Mouse (Mus musculus) lung, adult 2 months (tissue): ENCODE results near the gene Iqce. TPM values are rescaled to one million over a fixed set of nuclear protein-coding genes. Genes with fewer than 3 reads are reported as not detected.

Source experiments
- DNase-seq: peaks from one replicate; pipeline ENCODE4 v3.0.0; 2022
- H3K4me1 ChIP-seq: fragments of 200-500 bp; 2 replicates; pipeline ENCODE4 v1.6.1; 2011; ENCODE audit warnings: low read length; ENCODE audit not compliant: control insufficient read depth, insufficient read depth
- H3K4me3 ChIP-seq: fragments of 200-500 bp; replicated peaks from 2 replicates; pipeline ENCODE3; 2011; ENCODE audit warnings: low read depth, mild to moderate bottlenecking, control low read depth, low read length; ENCODE audit errors: extremely low read depth
- CTCF ChIP-seq: fragments of 200-500 bp; IDR thresholded peaks from 2 replicates; pipeline ENCODE4 v1.5.1; 2011; ENCODE audit warnings: mild to moderate bottlenecking, low read length, control low read depth; ENCODE audit not compliant: insufficient read depth
- POLR2A ChIP-seq: fragments of 200-500 bp; IDR thresholded peaks from 2 replicates; pipeline ENCODE4 v1.6.1; 2011; ENCODE audit warnings: low read depth, mild to moderate bottlenecking, control low read depth, low read length, borderline replicate concordance; ENCODE audit errors: extremely low read depth
- WGBS: fragments of 180-500 bp; shearing (Covaris S2); methylation state at CpG from one replicate; pipeline ENCODE4 v1.1.7; 2018; 5-methylcytosine and 5-hydroxymethylcytosine counted together
- polyA plus RNA-seq: library from polyadenylated mRNA; depleted of rRNA; stranded (reverse); fragments of >200 nt; gene quantifications from 2 replicates; pipeline ENCODE4 v1.2.3, GENCODE M21; 2012

The Iqce gene
- polyA plus RNA-seq, 1 experiment: 21.8 TPM

DNA sequence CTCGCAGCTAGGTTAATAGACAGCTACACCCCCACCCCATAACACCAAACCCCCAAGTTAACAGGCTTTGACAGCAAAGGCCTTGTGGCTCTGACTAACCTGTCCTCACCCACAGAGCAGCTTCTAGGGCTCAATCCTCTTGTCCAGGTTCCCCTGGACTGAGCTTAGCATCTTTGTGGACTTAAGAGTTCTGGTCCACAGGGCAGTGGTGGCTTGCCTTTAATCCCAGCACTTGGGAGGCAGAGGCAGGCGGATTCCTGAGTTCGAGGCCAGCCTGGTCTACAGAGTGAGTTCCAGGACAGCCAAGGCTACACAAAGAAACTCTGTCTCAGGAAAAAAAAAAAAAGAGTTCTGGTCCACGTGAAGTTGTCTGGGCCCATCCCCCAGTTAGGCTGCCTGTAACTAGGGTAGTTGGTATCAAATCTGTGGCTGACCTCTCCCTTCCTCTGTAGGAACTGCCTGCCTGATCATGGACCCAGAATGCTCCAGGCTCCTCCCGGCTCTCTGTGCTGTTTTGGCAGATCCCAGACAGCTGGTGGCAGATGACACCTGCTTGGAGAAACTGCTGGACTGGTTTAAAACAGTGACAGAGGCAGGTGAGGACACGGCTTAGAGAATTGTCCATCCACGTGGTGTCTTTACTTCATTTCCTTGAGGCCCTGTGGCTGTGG lies 3.5 kb upstream of the Iqce start:
- TF ChIP-seq CTCF: no peak
- TF ChIP-seq POLR2A: no peak
- no peak for DNase-seq
- WGBS: 37% methylated on average over 7 of the region's 7 CpGs
- Histone ChIP-seq H3K4me1 (peaks cover 17% of the 10 kb centered on the region), H3K4me3 (peak overlapping the region; percentile 87)

DNA sequence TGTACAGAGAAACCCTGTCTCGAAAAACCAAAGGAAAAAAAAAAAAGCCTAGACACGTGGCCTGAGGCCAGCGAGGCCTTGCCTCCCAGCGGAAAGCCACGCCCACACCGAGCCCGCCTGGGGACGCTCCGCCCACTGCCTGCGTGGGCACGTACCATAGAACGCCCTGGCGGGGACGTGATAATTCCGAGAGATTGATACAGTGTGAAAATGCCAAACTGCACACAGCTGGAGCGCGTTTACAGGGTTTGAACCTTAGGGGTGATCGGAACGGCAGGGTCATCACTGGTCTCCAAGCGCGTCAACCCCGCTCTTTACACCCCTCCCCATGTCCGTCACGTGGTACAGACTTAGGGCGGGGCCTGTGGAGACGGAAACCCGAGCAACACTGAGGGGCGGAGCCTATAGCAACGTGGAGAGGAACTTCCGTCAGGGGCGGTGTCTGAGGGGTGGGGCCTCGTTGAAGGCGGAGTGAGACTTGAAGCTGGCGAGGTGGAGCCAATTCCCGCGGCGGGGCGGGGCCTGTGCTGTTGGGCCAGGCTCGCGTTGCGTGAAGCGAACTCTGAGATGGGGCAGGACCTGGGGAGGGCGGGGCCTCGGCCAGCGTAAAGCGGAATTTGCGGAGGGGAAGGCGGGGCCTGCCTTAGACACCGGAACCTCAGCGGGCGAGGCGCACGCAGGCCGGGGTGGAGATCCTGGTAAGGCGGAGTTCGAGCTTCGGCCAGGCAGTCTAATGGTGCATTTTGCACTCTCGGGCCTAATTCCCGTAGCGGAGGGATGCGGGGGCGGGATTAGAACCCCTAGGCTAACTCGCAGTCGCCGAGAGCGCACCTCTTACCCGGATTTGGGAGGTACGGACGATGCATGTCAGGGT lies 2.4 kb upstream of the Iqce start, which contains the start of gene Brat1:
TSS of gene Brat1 (plus strand) at position 634 of the 874 bp plus-strand sequence.
- no peak for TF ChIP-seq CTCF
- peak; percentile 97; the same call in 1 of the 2 replicates for TF ChIP-seq POLR2A
- DNase-seq: peak; percentile 99
- Histone ChIP-seq H3K4me1 (peaks cover 17% of the 10 kb centered on the region), H3K4me3 (peak within 1 kb of the TSS; percentile 92)
- under 1% methylated on average over 69 of the region's 69 CpGs for WGBS

DNA sequence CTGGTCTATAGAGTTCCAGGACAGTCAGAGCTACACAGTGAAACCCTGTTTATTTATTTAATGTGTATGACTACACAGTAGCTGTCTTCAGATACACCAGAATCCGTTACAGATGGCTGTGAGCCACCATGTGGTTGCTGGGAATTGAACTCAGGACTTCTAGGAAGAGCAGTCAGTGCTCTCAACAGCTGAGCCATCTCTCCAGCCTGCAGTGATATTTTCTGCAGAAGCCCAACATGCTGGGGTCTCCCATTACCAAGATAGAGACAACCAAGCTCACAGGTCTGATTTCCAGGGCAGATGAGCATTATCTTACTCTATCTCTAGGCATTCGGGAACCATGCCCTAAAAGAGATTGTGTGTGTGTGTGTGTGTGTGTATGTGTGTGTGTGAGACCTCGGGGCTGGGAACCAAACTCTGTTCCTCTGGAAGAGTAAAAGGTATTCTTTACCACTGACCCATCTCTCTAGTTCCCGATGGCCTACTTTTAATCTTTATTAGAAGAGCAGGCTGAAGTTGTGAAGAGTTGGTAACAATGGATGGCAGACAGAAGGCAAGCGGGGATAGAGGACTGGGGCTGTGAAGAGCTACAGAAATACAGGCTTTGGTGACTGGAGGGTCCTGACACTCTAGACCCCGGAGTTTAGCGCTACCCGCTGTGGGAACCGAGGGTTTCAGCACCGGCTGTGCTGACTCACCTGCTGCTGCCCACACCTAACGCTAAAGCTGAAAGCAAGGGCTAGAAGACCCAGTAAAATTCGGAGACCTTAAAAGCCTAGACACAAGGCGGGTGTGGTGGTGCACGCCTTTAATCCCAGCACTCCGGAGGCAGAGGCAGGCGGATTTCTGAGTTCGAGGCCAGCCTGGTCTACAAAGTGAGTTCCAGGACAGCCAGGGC lies 1.6 kb upstream of the Iqce start:
- peaks cover 17% of the 10 kb centered on the region for H3K4me1 ChIP-seq
- DNase-seq: no peak
- H3K4me3 ChIP-seq: no peak overlapping the region
- TF ChIP-seq POLR2A (no peak), CTCF (no peak)
- WGBS: 34% methylated on average over 17 of the region's 17 CpGs

DNA sequence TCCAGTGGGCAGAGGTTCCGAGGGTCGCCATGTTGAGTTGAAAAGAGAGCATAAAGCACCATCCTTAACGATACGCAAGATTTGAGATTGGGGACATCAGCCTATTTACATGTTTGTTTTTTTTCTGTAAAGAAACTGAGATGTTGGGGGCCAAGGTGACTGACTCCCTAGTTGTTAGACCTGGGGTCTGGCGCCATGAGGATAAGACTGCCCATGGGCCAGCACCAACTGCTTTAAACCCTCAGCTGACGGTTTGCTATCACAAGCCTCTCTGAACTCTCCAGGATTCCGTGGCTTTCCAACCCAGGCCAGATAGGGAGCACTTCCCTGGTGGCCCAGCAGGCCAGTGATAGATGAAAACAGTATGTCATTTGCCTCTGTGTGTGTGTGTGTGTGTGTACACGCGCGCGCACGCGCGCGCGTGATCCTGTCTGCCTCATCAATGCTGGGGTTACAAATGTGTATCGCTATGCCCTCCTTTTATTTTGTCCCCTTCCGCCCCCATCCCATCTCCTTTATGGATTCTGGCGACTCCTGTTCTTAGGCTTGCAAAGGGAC lies 519 bp upstream of the Iqce start:
- H3K4me1 ChIP-seq: peaks cover 17% of the 10 kb centered on the region
- no peak for TF ChIP-seq CTCF
- WGBS: 76% methylated on average over 19 of the region's 19 CpGs
- H3K4me3 ChIP-seq: peak overlapping the region; percentile 18
- DNase-seq: peak; percentile 15

DNA sequence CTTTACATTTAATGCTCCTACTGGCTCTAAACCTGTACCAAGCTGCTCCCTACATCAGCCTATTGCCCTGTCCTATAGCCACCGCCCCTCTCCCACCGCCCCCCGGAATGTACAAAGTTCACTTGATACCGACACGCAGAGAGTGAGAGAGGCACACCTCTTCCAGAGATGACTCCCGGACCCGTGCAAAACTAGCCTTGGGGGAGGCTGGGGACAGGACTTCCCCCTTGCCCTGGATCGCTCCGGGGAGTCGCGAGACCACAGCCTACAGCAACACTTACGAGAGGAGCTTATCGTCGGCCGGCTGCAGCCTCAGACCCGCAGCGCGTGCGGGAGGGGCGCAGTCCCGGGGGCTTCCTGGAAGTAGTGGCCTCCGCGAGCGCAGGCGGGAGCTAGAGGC lies 517 bp downstream of the Iqce start:
- WGBS: under 1% methylated on average over 25 of the region's 25 CpGs
- TF ChIP-seq CTCF (no peak), POLR2A (no peak)

DNA sequence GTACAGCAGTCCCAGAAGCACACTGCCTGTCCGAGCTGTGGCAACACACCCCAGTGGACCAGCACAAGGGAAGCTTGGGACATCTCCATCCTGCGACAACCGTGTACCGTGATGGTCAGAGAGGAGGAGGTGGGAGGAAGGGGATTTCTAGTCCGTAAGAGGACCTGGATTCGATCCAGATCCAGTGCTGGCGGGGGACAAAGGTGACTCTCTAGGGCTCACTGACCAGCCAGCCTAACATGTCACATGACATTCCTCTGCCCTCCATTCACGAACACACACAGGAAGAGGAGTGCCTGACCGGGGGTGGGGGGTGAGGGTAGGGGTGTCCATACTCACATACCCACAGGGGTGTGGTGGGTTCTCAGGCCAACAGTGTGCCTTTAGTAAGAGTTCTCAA lies 2.4 kb downstream of the Iqce start:
- no peak overlapping the region for H3K4me3 ChIP-seq
- TF ChIP-seq CTCF (no peak), POLR2A (no peak)
- DNase-seq: no peak
- 72% methylated on average over 9 of the region's 9 CpGs for WGBS
- peaks cover 6% of the 10 kb centered on the region; the same call in 1 of the 2 replicates for H3K4me1 ChIP-seq

More for the DNA sequence above, 517 bp downstream of the Iqce start:
- Histone ChIP-seq H3K4me1 (peaks cover 17% of the 10 kb centered on the region), H3K4me3 (peak overlapping the region; percentile 93)
- no peak for DNase-seq

DNA sequence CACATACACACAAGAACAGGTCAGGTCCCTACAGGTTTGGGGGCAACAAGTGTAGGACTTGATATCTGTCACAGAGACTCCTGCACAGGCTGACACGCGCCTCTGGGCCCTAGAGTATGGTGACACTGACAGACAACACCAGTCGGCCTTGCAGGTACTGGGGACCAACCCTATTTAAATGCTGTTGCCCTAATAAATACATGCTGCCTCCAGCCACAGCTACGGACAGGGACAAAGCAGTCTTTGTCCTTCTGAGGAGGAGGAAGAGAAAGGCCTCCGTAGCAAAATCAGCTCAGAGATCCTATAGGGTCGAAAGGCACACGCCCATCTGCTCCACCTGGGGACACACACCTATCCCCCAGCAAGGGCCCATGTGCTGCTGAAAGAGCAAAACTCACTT lies 6.2 kb downstream of the Iqce start:
- Histone ChIP-seq H3K4me3 (no peak overlapping the region), H3K4me1 (no peaks in the 10 kb centered on the region)
- TF ChIP-seq POLR2A: no peak
- TF ChIP-seq CTCF: no peak
- WGBS: 92% methylated on average over 7 of the region's 7 CpGs
- DNase-seq: no peak

DNA sequence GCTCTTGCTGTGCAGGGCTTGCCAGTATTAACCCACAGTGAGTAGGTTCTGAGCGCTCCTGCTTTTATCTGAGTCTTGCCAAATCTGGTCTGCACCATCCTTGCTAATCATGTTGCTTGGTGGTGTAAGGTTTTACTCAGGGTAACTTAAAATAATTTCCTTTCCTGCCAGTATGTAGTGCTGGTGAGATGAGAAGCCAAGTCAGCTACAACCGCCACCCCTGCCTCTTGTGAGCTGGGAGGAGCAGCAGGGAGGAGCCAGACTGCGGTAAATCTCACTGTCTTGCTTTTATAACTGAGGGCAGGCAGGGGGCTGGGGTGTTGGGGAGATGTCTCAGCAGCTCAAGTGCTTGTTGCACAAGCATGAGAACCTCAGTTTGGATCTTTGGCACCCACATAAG lies 13.7 kb downstream of the Iqce start:
- Histone ChIP-seq H3K4me3 (no peak overlapping the region), H3K4me1 (no peaks in the 10 kb centered on the region)
- WGBS: 67% methylated on average over 3 of the region's 3 CpGs
- TF ChIP-seq CTCF (no peak), POLR2A (no peak)
- no peak for DNase-seq
